Mouse (Mus musculus): Measurements from ENCODE around the gene Rab37. TPM values are rescaled to one million over a fixed set of nuclear protein-coding genes. Genes with fewer than 3 reads are reported as not detected.

Rab37 gene
- polyA plus RNA-seq, 1 experiment from 2014 or later = 3.1 TPM

- no peaks in the 10 kb centered on the region for H3K9me3 ChIP-seq (ENCODE audit: low read length)
- 81% methylated on average over 9 of the region's 9 CpGs for WGBS (ENCODE audit: insufficient replicate concordance)
- H3K36me3 ChIP-seq (replicated peaks; ENCODE audit: insufficient read depth, low read length) = no peaks in the 10 kb centered on the region
- H3K9ac ChIP-seq (replicated peaks) = no peak overlapping the region
- no peaks in the 10 kb centered on the region for H3K4me1 ChIP-seq (ENCODE audit: insufficient read depth)
- H3K4me3 ChIP-seq (ENCODE audit: low read depth, low read length) = no peak overlapping the region
- TF ChIP-seq CTCF (IDR thresholded peaks at IDR 0.05; ENCODE audit: low read depth) = no peak
- TF ChIP-seq EP300 (IDR thresholded peaks at IDR 0.05; ENCODE audit: low read depth) = no peak
- H3K27me3 ChIP-seq (ENCODE audit: insufficient read depth, low read length) = no peaks in the 10 kb centered on the region
- no peak overlapping the region for H3K27ac ChIP-seq (ENCODE audit: low read depth)
- ATAC-seq = no peak
- H3K4me2 ChIP-seq (ENCODE audit: low read depth, low read length) = no peak overlapping the region
- DNase-seq = no peak
These were observed 10.9 kb downstream of the Rab37 start for GRCm38 (mm10) chr11:115102116-115102515.

- WGBS (ENCODE audit: insufficient replicate concordance) = 78% methylated on average over 25 of the region's 25 CpGs
- no peak overlapping the region for H3K4me3 ChIP-seq (ENCODE audit: low read depth, low read length)
- TF ChIP-seq EP300 (IDR thresholded peaks at IDR 0.05; ENCODE audit: low read depth) (no peak), CTCF (IDR thresholded peaks at IDR 0.05; ENCODE audit: low read depth) (no peak)
- H3K27me3 ChIP-seq (ENCODE audit: insufficient read depth, low read length) = no peaks in the 10 kb centered on the region
- H3K27ac ChIP-seq (ENCODE audit: low read depth) = no peak overlapping the region
- ATAC-seq (no peak), DNase-seq (no peak)
- H3K9ac ChIP-seq (replicated peaks) = no peak overlapping the region
- H3K4me2 ChIP-seq (ENCODE audit: low read depth, low read length) = no peak overlapping the region
- no peaks in the 10 kb centered on the region for H3K36me3 ChIP-seq (replicated peaks; ENCODE audit: insufficient read depth, low read length)
- no peaks in the 10 kb centered on the region for H3K4me1 ChIP-seq (ENCODE audit: insufficient read depth)
- no peaks in the 10 kb centered on the region for H3K9me3 ChIP-seq (ENCODE audit: low read length)
These were observed 12.5 kb downstream of the Rab37 start for GRCm38 (mm10) chr11:115103470-115104413.

- Histone ChIP-seq H3K9ac (replicated peaks) (no peak overlapping the region), H3K4me3 (ENCODE audit: low read depth, low read length) (no peak overlapping the region), H3K36me3 (replicated peaks; ENCODE audit: insufficient read depth, low read length) (no peaks in the 10 kb centered on the region), H3K4me1 (ENCODE audit: insufficient read depth) (no peaks in the 10 kb centered on the region), H3K4me2 (ENCODE audit: low read depth, low read length) (no peak overlapping the region), H3K27ac (ENCODE audit: low read depth) (no peak overlapping the region), H3K27me3 (ENCODE audit: insufficient read depth, low read length) (no peaks in the 10 kb centered on the region), H3K9me3 (ENCODE audit: low read length) (no peaks in the 10 kb centered on the region)
- DNase-seq (no peak), ATAC-seq (no peak)
- TF ChIP-seq CTCF (IDR thresholded peaks at IDR 0.05; ENCODE audit: low read depth) (no peak), EP300 (IDR thresholded peaks at IDR 0.05; ENCODE audit: low read depth) (no peak)
- 64% methylated on average over 8 of the region's 8 CpGs for WGBS (ENCODE audit: insufficient replicate concordance)
These were observed 13.7 kb downstream of the Rab37 start for GRCm38 (mm10) chr11:115104769-115105563.

GRCm38 (mm10) chr11:115106638-115107037 lies 15.4 kb downstream of the Rab37 start:
- 41% methylated on average over 2 of the region's 2 CpGs for WGBS (ENCODE audit: insufficient replicate concordance)
- ATAC-seq = no peak

GRCm38 (mm10) chr11:115107403-115107916 lies 16.2 kb downstream of the Rab37 start:
- 52% methylated on average over 4 of the region's 4 CpGs for WGBS (ENCODE audit: insufficient replicate concordance)
- Histone ChIP-seq H3K27me3 (ENCODE audit: insufficient read depth, low read length) (no peaks in the 10 kb centered on the region), H3K36me3 (replicated peaks; ENCODE audit: insufficient read depth, low read length) (no peaks in the 10 kb centered on the region), H3K4me1 (ENCODE audit: insufficient read depth) (no peaks in the 10 kb centered on the region), H3K9me3 (ENCODE audit: low read length) (no peaks in the 10 kb centered on the region), H3K27ac (ENCODE audit: low read depth) (no peak overlapping the region), H3K4me2 (ENCODE audit: low read depth, low read length) (no peak overlapping the region), H3K9ac (replicated peaks) (no peak overlapping the region), H3K4me3 (ENCODE audit: low read depth, low read length) (no peak overlapping the region)
- no peak for ATAC-seq
- no peak for TF ChIP-seq CTCF (IDR thresholded peaks at IDR 0.05; ENCODE audit: low read depth)
- no peak for TF ChIP-seq EP300 (IDR thresholded peaks at IDR 0.05; ENCODE audit: low read depth)
- DNase-seq = no peak

More at GRCm38 (mm10) chr11:115106638-115107037, 15.4 kb downstream of the Rab37 start:
- no peak overlapping the region for H3K4me3 ChIP-seq (ENCODE audit: low read depth, low read length)
- no peak overlapping the region for H3K9ac ChIP-seq (replicated peaks)
- H3K36me3 ChIP-seq (replicated peaks; ENCODE audit: insufficient read depth, low read length) = no peaks in the 10 kb centered on the region
- no peaks in the 10 kb centered on the region for H3K4me1 ChIP-seq (ENCODE audit: insufficient read depth)
- no peak overlapping the region for H3K4me2 ChIP-seq (ENCODE audit: low read depth, low read length)
- TF ChIP-seq EP300 (IDR thresholded peaks at IDR 0.05; ENCODE audit: low read depth) = no peak
- no peak for TF ChIP-seq CTCF (IDR thresholded peaks at IDR 0.05; ENCODE audit: low read depth)
- no peak for DNase-seq
- H3K9me3 ChIP-seq (ENCODE audit: low read length) = no peaks in the 10 kb centered on the region
- H3K27me3 ChIP-seq (ENCODE audit: insufficient read depth, low read length) = no peaks in the 10 kb centered on the region
- no peak overlapping the region for H3K27ac ChIP-seq (ENCODE audit: low read depth)

- no peaks in the 10 kb centered on the region for H3K27me3 ChIP-seq (ENCODE audit: insufficient read depth, low read length)
- H3K4me2 ChIP-seq (ENCODE audit: low read depth, low read length) = no peak overlapping the region
- no peak for TF ChIP-seq CTCF (IDR thresholded peaks at IDR 0.05; ENCODE audit: low read depth)
- WGBS (ENCODE audit: insufficient replicate concordance) = 83% methylated on average over 8 of the region's 8 CpGs
- no peaks in the 10 kb centered on the region for H3K4me1 ChIP-seq (ENCODE audit: insufficient read depth)
- no peak overlapping the region for H3K9ac ChIP-seq (replicated peaks)
- no peak overlapping the region for H3K4me3 ChIP-seq (ENCODE audit: low read depth, low read length)
- H3K9me3 ChIP-seq (ENCODE audit: low read length) = no peaks in the 10 kb centered on the region
- H3K36me3 ChIP-seq (replicated peaks; ENCODE audit: insufficient read depth, low read length) = no peaks in the 10 kb centered on the region
- H3K27ac ChIP-seq (ENCODE audit: low read depth) = no peak overlapping the region
- ATAC-seq (no peak), DNase-seq (no peak)
These were observed 16.9 kb downstream of the Rab37 start for GRCm38 (mm10) chr11:115108176-115108575.

Data from liver, postnatal 0 days (tissue).